Mouse (Mus musculus) kidney, adult 2 months (tissue): Measurements from ENCODE around the gene Fosl1.

Experiments used
- CTCF ChIP-seq: fragments of 200-500 bp; conservative IDR thresholded peaks from 2 replicates; pipeline ENCODE4 v1.5.1; 2011; ENCODE audit warnings: low read depth, mild to moderate bottlenecking, control low read depth, low read length, moderate library complexity, mixed read lengths; ENCODE audit not compliant: insufficient read depth, insufficient read length
- POLR2A ChIP-seq: fragments of 200-500 bp; IDR thresholded peaks from one replicate; pipeline ENCODE4 v1.6.1; 2011; ENCODE audit warnings: low read depth, low read length, control low read depth

DNA sequence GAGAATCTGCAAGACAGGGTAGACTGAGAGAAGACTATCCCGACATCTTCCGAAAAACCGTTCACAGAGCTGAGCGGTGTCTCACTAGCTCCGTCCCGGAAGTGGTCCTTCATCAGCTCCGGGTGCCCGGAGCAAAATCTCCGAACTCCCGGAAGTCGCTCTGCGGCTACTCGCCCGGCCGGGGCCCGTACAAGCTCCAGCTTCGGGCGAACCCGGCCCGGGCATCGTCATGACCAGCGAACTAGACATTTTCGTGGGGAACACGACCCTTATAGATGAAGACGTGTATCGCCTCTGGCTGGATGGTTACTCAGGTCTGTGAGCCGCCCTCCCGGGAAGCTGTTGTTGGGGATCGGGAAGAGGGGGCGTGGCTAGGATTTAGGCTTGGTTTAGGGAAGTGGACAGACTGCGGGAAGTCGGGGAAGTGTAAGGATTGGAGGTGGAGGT lies 13.1 kb downstream of the Fosl1 start, which contains the start of gene Fibp:
- TF ChIP-seq CTCF (no peak), POLR2A (peak; percentile 45)
